Mouse (Mus musculus) stomach, embryonic 14.5 days (tissue): Measurements from ENCODE around the gene Camk2g. TPM values are rescaled to one million over a fixed set of nuclear protein-coding genes. Genes with fewer than 3 reads are reported as not detected.

Experiments used
- ATAC-seq: fragments of 200-750 bp; cut with Nextera tagmentation; 2 replicates; pipeline ENCODE4 v1.8.0; 2017; ENCODE audit warnings: low read depth, moderate TSS enrichment; ENCODE audit not compliant: insufficient number of reproducible peaks, insufficient read depth, low FRiP score
- H3K27ac ChIP-seq: fragments of 300-500 bp; sonication (generic); 2 replicates; pipeline ENCODE4 v1.5.1; 2014; ENCODE audit warnings: mild to moderate bottlenecking, low read length, moderate library complexity, mixed read lengths
- H3K27me3 ChIP-seq: fragments of 300-500 bp; sonication (generic); 2 replicates; pipeline ENCODE4 v1.6.1; 2014; ENCODE audit warnings: low read length, control low read depth, mixed read lengths; ENCODE audit not compliant: control insufficient read depth, insufficient read depth
- H3K36me3 ChIP-seq: fragments of 300-500 bp; sonication (generic); 2 replicates; pipeline ENCODE4 v1.6.1; 2014; ENCODE audit warnings: mild to moderate bottlenecking, control low read depth, low read length, moderate library complexity, mixed read lengths; ENCODE audit not compliant: control insufficient read depth, insufficient read depth
- H3K4me1 ChIP-seq: fragments of 300-500 bp; sonication (generic); 2 replicates; pipeline ENCODE4 v1.6.1; 2014; ENCODE audit warnings: low read length, control low read depth, mixed read lengths; ENCODE audit not compliant: control insufficient read depth, insufficient read depth
- H3K4me2 ChIP-seq: fragments of 300-500 bp; sonication (generic); replicated peaks from 2 replicates; pipeline ENCODE4 v1.6.1; 2014; ENCODE audit warnings: low read depth, low read length, control low read depth
- H3K4me3 ChIP-seq: fragments of 300-500 bp; sonication (generic); 2 replicates; pipeline ENCODE4 v1.5.1; 2014; ENCODE audit warnings: low read depth, low read length, control low read depth
- H3K9ac ChIP-seq: fragments of 300-500 bp; sonication (generic); replicated peaks from 2 replicates; pipeline ENCODE4 v1.6.1; 2014; ENCODE audit warnings: low read depth, mild to moderate bottlenecking, control low read depth, low read length, moderate library complexity, mixed read lengths
- H3K9me3 ChIP-seq: fragments of 300-500 bp; sonication (generic); 2 replicates; pipeline ENCODE4 v1.6.1; 2016; ENCODE audit warnings: low read depth, low read length, control low read depth; ENCODE audit not compliant: control insufficient read depth
- WGBS: fragments of 180-500 bp; shearing (Covaris S2); extraction: QIAGEN DNeasy Blood & Tissue Kit; methylation state at CpG from one replicate; pipeline ENCODE4 v1.1.7; 2014; 5-methylcytosine and 5-hydroxymethylcytosine counted together
- microRNA-seq: library from miRNA; unstranded; fragments of <30 nt; microRNA quantifications from one replicate; pipeline ENCODE4, GENCODE M21; 2016
- polyA plus RNA-seq: library from polyadenylated mRNA; unstranded; fragments of >200 nt; fragmentation: Nextera tagmentation; extraction: Ambion mirVana; gene quantifications from 2 replicates; pipeline ENCODE4 v1.2.1, GENCODE M21; 2014

The Camk2g gene
- polyA plus RNA-seq, 1 experiment from 2014 or later = 53.6 TPM

GRCm38 (mm10) chr14:20694884-20695760, 98.8 kb downstream of the Camk2g start, which contains the start of gene Fut11:
TSS of gene Fut11 (plus strand) at chr14:20694968.
- H3K9ac ChIP-seq = peak within 1 kb of the TSS; percentile 82
- peak within 1 kb of the TSS; percentile 98 for H3K27ac ChIP-seq
- peaks cover 45% of the 10 kb centered on the region for H3K36me3 ChIP-seq
- H3K9me3 ChIP-seq = no peaks in the 10 kb centered on the region
- H3K4me2 ChIP-seq = peak within 1 kb of the TSS; percentile 78
- no peaks in the 10 kb centered on the region for H3K27me3 ChIP-seq
- peak; percentile 93 for ATAC-seq
- WGBS = under 1% methylated on average over 111 of the region's 111 CpGs
- H3K4me3 ChIP-seq = peak within 1 kb of the TSS; percentile 82
- H3K4me1 ChIP-seq = peaks cover 24% of the 10 kb centered on the region

- Histone ChIP-seq H3K9ac (peak overlapping the region; percentile 82), H3K4me2 (peak overlapping the region; percentile 78), H3K36me3 (peaks cover 53% of the 10 kb centered on the region), H3K4me1 (peaks cover 23% of the 10 kb centered on the region), H3K27me3 (no peaks in the 10 kb centered on the region), H3K9me3 (no peaks in the 10 kb centered on the region), H3K27ac (peak overlapping the region; percentile 98), H3K4me3 (peak overlapping the region; percentile 82)
- 40% methylated on average over 13 of the region's 13 CpGs for WGBS
- peak; percentile 14; the same call in 1 of the 2 replicates for ATAC-seq
These were observed 99.6 kb downstream of the Camk2g start for GRCm38 (mm10) chr14:20694185-20694883.

- no peaks in the 10 kb centered on the region for H3K9me3 ChIP-seq
- H3K4me2 ChIP-seq = no peak overlapping the region
- WGBS = 91% methylated on average over 10 of the region's 10 CpGs
- no peaks in the 10 kb centered on the region for H3K27me3 ChIP-seq
- no peak overlapping the region for H3K9ac ChIP-seq
- peaks cover 60% of the 10 kb centered on the region for H3K36me3 ChIP-seq
- H3K27ac ChIP-seq = no peak overlapping the region
- ATAC-seq = no peak
- no peak overlapping the region for H3K4me3 ChIP-seq
- peaks cover 23% of the 10 kb centered on the region for H3K4me1 ChIP-seq
These were observed 100.2 kb downstream of the Camk2g start for GRCm38 (mm10) chr14:20693589-20694101.

GRCm38 (mm10) chr14:20691772-20692171, 102.1 kb downstream of the Camk2g start:
- Histone ChIP-seq H3K27ac (no peak overlapping the region), H3K36me3 (peaks cover 74% of the 10 kb centered on the region), H3K4me1 (peaks cover 10% of the 10 kb centered on the region), H3K9me3 (no peaks in the 10 kb centered on the region), H3K9ac (no peak overlapping the region), H3K4me3 (no peak overlapping the region), H3K27me3 (no peaks in the 10 kb centered on the region), H3K4me2 (no peak overlapping the region)
- ATAC-seq = no peak
- WGBS = 92% methylated on average over 6 of the region's 6 CpGs

- no peaks in the 10 kb centered on the region for H3K9me3 ChIP-seq
- H3K4me3 ChIP-seq = no peak overlapping the region
- no peak overlapping the region for H3K4me2 ChIP-seq
- H3K27me3 ChIP-seq = no peaks in the 10 kb centered on the region
- no peak overlapping the region for H3K27ac ChIP-seq
- no peak for ATAC-seq
- H3K9ac ChIP-seq = no peak overlapping the region
- peaks cover 95% of the 10 kb centered on the region for H3K36me3 ChIP-seq
- H3K4me1 ChIP-seq = no peaks in the 10 kb centered on the region
- WGBS = 77% methylated on average over 2 of the region's 2 CpGs
These were observed 104.9 kb downstream of the Camk2g start for GRCm38 (mm10) chr14:20689009-20689408.

- Histone ChIP-seq H3K4me3 (no peak overlapping the region), H3K4me2 (no peak overlapping the region), H3K4me1 (no peaks in the 10 kb centered on the region), H3K9me3 (no peaks in the 10 kb centered on the region), H3K9ac (no peak overlapping the region), H3K36me3 (peaks cover 95% of the 10 kb centered on the region), H3K27ac (no peak overlapping the region), H3K27me3 (no peaks in the 10 kb centered on the region)
- no peak for ATAC-seq
- WGBS = 94% methylated on average over 3 of the region's 3 CpGs
These were observed 107.3 kb downstream of the Camk2g start for GRCm38 (mm10) chr14:20686576-20686975.

Small RNAs within 50 kb of the gene (microRNA-seq; reads per million reads assigned to microRNA genes)
- 1.6 reads per million for gene Mir6946

Other genes starting within 250 kb of the Camk2g start
- 64.6 and 67.3 TPM in 2 replicates for gene Ppp3cb, start 247.5 kb downstream of the Camk2g start, polyA plus RNA-seq
- 8.4 and 9.8 TPM in 2 replicates for gene Usp54, start 153.0 kb downstream of the Camk2g start, polyA plus RNA-seq
- gene Myoz1, start 137.5 kb downstream of the Camk2g start, polyA plus RNA-seq = 0.29 TPM in 1 of 2 replicates, not detected in the other
- 0.17 and 0.29 TPM in 2 replicates for gene Synpo2l, start 125.7 kb downstream of the Camk2g start, polyA plus RNA-seq
- 86.9 and 88.1 TPM in 2 replicates for gene Sec24c, start 119.8 kb downstream of the Camk2g start, polyA plus RNA-seq
- 20.5 and 20.7 TPM in 2 replicates for gene Fut11, start 99.1 kb downstream of the Camk2g start, polyA plus RNA-seq
- 211 and 224 TPM in 2 replicates for gene Chchd1, start 91.1 kb downstream of the Camk2g start, polyA plus RNA-seq
- gene Zswim8, start 86.5 kb downstream of the Camk2g start, polyA plus RNA-seq = 35.9 and 38.6 TPM in 2 replicates
- 28.1 and 31.1 TPM in 2 replicates for gene Ndst2, start 59.5 kb downstream of the Camk2g start, polyA plus RNA-seq
- 0.64 and 1.3 TPM in 2 replicates for gene Plau, start 42.6 kb upstream of the Camk2g start, polyA plus RNA-seq
- 94.8 and 106 TPM in 2 replicates for gene Vcl, start 135.3 kb upstream of the Camk2g start, polyA plus RNA-seq